Mouse (Mus musculus) inflammation-experienced regulatory T-cells, adult 6 months (primary cell): Measurements from ENCODE around the gene Gbp5. TPM values are rescaled to one million over a fixed set of nuclear protein-coding genes. Genes with fewer than 3 reads are reported as not detected.
"Not testable (repeated sequence)": the region's sequence is repeated elsewhere in the genome, so short reads cannot be mapped to it uniquely, and the experiment has no call there.

Source experiments
- ATAC-seq: one replicate; pipeline ENCODE4 v1.8.0; 2017
- polyA plus RNA-seq, 3 experiments: library from polyadenylated mRNA; unstranded; fragments of 100-300 nt; shearing (Covaris generic); gene quantifications; one replicate each; pipeline ENCODE4 v1.2.1; 2017

The Gbp5 gene
- polyA plus RNA-seq, 3 experiments from 2014 or later, result 12.0 to 15.8 (median 12.4) TPM

DNA sequence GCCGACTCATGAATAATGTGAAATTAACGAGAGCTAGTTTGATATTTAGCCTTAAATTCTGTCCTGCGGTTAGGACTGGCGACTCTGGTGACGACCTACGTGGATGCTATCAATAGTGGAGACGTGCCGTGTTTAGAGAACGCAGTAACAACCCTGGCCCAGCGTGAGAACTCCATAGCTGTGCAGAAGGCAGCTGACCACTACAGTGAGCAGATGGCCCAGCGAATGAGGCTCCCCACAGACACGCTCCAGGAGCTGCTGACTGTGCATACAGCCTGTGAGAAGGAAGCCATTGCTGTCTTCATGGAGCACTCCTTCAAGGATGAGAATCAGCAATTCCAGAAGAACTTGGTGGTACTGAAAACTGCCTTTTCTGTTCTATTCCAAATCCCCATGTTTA, 49.0 kb downstream of the Gbp5 start:
- ATAC-seq, result not testable (repeated sequence)

GRCm38 (mm10) chr3:142546690-142547089, 52.9 kb downstream of the Gbp5 start:
- ATAC-seq, result peak; percentile 70

DNA sequence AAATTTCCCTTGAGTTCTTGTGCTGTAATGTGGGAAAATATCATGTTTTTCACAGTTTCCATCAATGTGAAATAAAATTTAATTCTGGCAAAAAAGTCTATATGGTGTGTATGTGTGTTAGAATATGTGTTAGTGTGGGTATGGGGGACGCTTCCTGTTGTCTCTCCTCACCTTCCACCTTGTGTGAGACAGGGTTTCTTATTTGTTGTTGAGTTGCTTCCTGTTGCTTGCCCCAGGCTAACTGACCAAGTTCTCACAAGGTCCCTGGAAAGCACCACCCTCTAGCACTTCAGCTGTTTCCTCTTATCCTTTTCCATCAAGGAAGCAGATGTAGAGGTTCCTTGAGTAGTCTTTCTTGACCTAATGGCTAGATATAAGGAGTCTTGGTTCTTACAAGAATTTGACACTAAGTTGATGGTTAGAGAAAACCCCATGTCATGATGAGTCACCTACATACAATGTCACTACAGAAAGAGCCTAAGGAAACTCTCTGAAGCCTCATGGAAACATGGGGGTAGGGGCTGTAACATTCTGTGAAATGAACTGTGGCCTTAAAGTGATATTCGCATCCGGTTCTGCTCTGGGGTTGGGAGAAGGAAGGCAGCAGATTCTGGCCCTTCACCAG, 56.4 kb downstream of the Gbp5 start:
- ATAC-seq, result peak; percentile 60

- no peak for ATAC-seq
Observed at GRCm38 (mm10) chr3:142554601-142555000, 60.8 kb downstream of the Gbp5 start.

DNA sequence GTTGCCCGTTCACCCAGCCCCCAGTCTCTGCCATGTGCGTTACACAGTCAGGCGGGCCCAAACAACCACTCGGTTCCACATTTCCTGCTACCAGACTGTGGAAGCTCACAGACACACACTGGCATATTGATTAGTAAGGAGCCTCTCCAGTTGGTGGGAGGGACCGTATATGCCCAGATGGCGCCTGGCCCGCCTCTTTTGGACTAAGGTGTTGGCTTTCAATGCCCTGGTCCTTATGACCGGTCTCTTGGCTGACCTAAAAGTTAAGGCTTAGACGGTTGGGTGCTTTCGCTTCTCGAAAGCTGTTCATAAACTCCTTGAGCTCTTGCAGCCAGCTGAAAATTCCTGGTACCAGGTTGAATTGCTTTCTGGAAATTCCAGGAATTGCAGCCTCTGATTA, 61.8 kb downstream of the Gbp5 start:
- ATAC-seq, result no peak

DNA sequence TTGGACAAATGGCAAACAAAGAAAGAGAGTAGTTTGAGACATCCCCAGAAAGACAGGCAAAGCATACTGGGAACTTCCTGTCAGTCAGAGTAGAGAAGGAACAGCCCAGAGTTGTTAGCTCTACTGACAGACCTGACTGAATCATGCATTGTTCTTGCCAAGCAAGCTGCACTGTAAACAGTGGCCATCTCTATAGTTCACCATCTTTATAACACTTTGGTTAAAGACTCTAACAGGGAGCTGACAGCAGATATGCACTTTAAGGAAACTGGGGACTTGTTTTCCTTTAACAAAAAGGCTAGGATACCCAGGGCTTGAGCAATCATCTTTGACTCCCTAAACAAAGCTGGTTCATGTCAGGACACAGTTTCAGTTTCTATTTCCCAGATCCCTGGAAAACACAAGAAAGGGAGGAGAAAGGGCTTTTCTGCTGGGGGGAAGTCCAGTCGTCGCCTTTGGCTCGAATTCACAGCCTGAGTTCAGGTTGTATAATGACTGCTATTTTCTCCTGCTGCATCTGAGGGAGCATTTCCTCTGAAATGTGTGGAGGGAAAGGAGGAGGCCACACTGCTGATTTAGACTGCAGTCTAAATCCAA, 66.0 kb downstream of the Gbp5 start, which contains the start of gene Gbp3:
Gene Gbp3, plus strand, starts transcription at position 395 of the 597 bp plus-strand sequence.
- peak; percentile 28 for ATAC-seq

GRCm38 (mm10) chr3:142560296-142560948, 66.6 kb downstream of the Gbp5 start:
- peak; percentile 87 for ATAC-seq

DNA sequence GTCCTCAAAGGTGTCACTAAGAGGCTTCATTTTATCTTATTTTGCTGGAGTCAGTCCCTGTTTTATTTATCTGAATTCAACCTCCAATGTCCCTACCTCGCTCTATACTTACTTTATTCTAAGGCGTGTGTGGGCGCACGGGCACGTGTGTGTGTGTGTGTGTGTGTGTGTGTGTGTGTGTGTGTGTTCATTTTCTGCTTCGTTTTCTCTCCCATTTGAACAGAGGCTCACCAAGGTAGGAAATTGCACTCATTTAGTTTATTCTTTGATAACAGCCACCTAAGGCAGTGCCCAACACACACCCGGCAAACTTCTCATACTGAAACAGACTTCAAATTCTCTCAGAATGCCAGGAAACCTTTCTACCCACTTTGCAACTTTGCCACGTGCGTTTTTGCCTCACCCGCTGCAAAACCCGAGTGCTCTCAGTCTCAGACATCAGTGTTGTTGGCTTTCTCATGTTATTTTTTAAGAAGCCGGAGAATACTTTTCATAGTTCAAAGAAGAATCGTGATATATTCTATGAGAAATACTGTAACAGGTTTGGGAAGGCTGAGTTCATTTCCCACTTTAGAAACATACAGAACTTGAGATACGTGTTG, 67.4 kb downstream of the Gbp5 start:
- peak; percentile 11 for ATAC-seq

DNA sequence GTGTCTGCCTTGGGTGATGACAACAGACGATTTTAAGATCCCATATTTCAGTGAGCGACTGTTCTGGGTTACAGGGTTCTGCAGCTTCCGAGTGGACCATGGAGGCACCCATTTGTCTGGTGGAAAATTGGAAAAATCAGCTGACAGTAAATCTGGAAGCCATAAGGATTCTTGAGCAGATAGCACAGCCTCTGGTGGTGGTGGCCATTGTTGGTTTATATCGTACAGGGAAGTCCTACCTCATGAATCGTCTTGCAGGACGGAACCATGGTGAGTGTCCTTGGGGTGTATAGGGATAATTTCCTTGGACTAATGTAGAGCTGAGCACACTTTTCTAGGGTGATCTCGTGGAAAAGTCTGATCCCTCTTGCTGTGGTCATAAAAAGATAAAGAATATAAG, 67.9 kb downstream of the Gbp5 start:
- ATAC-seq, result no peak

GRCm38 (mm10) chr3:142567490-142567889, 73.7 kb downstream of the Gbp5 start:
- ATAC-seq, result not testable (repeated sequence)

- no peak for ATAC-seq
Observed at GRCm38 (mm10) chr3:142570738-142571137, 77.0 kb downstream of the Gbp5 start.

Other genes with a start within 250 kb of the Gbp5 start
- gene Pdlim5, start 98.3 kb upstream of the Gbp5 start, polyA plus RNA-seq, result 10 to 100 TPM; 21.5 to 25.7 (median 25.4) TPM
- gene Gbp7, start 36.4 kb downstream of the Gbp5 start, polyA plus RNA-seq, result 100 to 1,000 TPM; 180 to 223 (median 211) TPM
- gene Gbp3, start 66.0 kb downstream of the Gbp5 start, polyA plus RNA-seq, result 100 to 1,000 TPM in 1 of 3 experiments, 10 to 100 TPM in 2; 71.3 to 113 (median 80.8) TPM
- 10 to 100 TPM in 2 of 3 experiments, under 1 TPM in 1; 0.68 to 84.0 (median 22.4) TPM for gene Gbp2b, start 100.9 kb downstream of the Gbp5 start, polyA plus RNA-seq
- 100 to 1,000 TPM; 114 to 125 (median 118) TPM for gene Gbp2, start 126.6 kb downstream of the Gbp5 start, polyA plus RNA-seq
- gene Kyat3, start 207.1 kb downstream of the Gbp5 start, polyA plus RNA-seq, result 1 to 10 TPM; 4.8 to 5.2 (median 4.8) TPM